Mouse (Mus musculus): ENCODE measurements around the gene Pom121. TPM values are rescaled to one million over a fixed set of nuclear protein-coding genes. Genes with fewer than 3 reads are reported as not detected.
A peak's percentile ranks its signal among the peaks of the same experiment; 100 is the strongest.

The Pom121 gene
- polyA plus RNA-seq, 1 experiment: 26.9 TPM

DNA sequence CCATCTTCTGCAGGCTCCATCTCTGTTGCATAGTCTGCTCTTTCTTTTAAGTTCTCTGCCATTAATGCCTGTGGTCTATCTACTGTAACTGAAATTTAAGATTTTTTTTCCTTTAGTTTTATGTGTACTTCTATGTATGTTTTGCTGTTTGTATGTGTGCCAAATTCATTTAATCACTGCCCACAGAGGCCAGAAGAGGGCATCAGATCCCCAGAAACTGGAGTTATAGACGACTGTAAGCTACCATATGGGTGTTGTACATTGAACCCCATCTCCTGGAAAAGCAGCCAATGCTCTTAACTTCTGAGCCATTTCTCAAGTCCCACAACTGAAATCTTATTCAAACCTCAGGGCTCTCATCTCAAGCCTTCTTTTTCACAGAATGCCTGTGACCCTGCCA is 47.9 kb downstream of the Pom121 start:
- H3K4me3 ChIP-seq (ENCODE audit: insufficient read depth, poor library complexity, severe bottlenecking): no peak overlapping the region
- TF ChIP-seq MYOD1 (IDR thresholded peaks at IDR 0.05; ENCODE audit: control insufficient read depth, insufficient read length, low read depth): no peak
- peaks cover 70% of the 10 kb centered on the region for H3K27me3 ChIP-seq (ENCODE audit: control insufficient read depth, insufficient read depth, insufficient read length)
- no peaks in the 10 kb centered on the region for H3K79me3 ChIP-seq (ENCODE audit: low read depth)
- H3K36me3 ChIP-seq (ENCODE audit: control insufficient read depth, insufficient read depth): no peaks in the 10 kb centered on the region
- no peak overlapping the region for H3ac ChIP-seq (ENCODE audit: control insufficient read depth, insufficient read length, low read depth)
- H3K79me2 ChIP-seq (ENCODE audit: control insufficient read depth, insufficient read depth): no peaks in the 10 kb centered on the region

DNA sequence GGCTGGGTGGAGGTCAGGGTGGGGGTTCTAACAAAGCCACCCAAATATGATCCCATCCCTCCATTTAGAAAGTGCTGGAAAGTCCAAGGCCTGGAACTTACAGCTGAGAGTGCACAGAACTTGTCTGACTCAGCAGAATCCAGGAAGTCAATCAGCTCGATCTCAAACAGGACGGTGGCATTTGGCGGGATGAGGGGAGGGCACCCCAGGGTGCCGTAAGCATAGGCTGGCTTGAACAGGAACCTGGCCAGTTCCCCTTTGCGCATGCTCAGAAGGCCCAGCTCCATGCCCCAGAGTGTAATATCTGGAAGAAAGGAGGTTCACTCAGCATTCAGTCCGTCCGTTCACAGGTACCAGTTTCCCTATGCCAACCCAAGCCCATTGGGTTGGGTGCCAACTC is 48.4 kb downstream of the Pom121 start:
- Histone ChIP-seq H3K27me3 (ENCODE audit: control insufficient read depth, insufficient read depth, insufficient read length) (peaks cover 74% of the 10 kb centered on the region), H3K4me3 (ENCODE audit: insufficient read depth, poor library complexity, severe bottlenecking) (no peak overlapping the region), H3K79me3 (ENCODE audit: low read depth) (no peaks in the 10 kb centered on the region), H3ac (ENCODE audit: control insufficient read depth, insufficient read length, low read depth) (no peak overlapping the region), H3K79me2 (ENCODE audit: control insufficient read depth, insufficient read depth) (no peaks in the 10 kb centered on the region), H3K36me3 (ENCODE audit: control insufficient read depth, insufficient read depth) (no peaks in the 10 kb centered on the region)
- TF ChIP-seq USF1 (IDR thresholded peaks at IDR 0.05; ENCODE audit: low read depth): no peak
- no peak for TF ChIP-seq FOSL1 (IDR thresholded peaks at IDR 0.05; ENCODE audit: insufficient read depth, low read length, poor library complexity, severe bottlenecking)
- TF ChIP-seq MYOD1 (IDR thresholded peaks at IDR 0.05; ENCODE audit: control insufficient read depth, insufficient read length, low read depth): no peak
- no peak for TF ChIP-seq CEBPB (IDR thresholded peaks at IDR 0.05; ENCODE audit: low read depth)
- TF ChIP-seq MAX (IDR thresholded peaks at IDR 0.05): no peak
- TF ChIP-seq MYOG (IDR thresholded peaks at IDR 0.05; ENCODE audit: control insufficient read depth, extremely low read depth, insufficient read length): no peak
- TF ChIP-seq CTCF (IDR thresholded peaks at IDR 0.05; ENCODE audit: control insufficient read depth, insufficient read depth, insufficient read length): no peak

DNA sequence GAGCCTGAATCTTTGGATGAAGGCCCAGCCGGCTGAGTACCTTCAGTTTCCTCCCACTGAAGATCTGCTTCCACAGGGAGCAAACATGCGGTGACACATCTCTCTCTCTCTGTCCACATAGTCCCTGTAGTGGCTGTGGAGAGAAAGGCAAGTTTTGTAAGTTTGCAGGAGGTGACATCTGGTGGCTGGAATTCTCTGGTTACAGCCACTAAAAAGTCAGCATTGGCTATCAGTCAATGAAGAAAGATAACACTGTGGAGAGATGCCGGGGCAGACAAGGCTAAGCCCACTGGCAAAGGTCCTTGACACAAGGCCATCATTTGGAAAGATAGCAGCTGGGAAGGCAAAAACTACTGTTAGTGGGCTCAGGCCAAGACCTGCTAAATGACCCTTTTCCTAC is 56.8 kb downstream of the Pom121 start:
- no peak overlapping the region for H3K4me3 ChIP-seq (ENCODE audit: insufficient read depth, poor library complexity, severe bottlenecking)
- no peak overlapping the region for H3ac ChIP-seq (ENCODE audit: control insufficient read depth, insufficient read length, low read depth)
- no peaks in the 10 kb centered on the region for H3K36me3 ChIP-seq (ENCODE audit: control insufficient read depth, insufficient read depth)
- TF ChIP-seq USF1 (IDR thresholded peaks at IDR 0.05; ENCODE audit: low read depth) (no peak), MAX (IDR thresholded peaks at IDR 0.05) (no peak), MYOD1 (IDR thresholded peaks at IDR 0.05; ENCODE audit: control insufficient read depth, insufficient read length, low read depth) (no peak), CEBPB (IDR thresholded peaks at IDR 0.05; ENCODE audit: low read depth) (no peak), CTCF (IDR thresholded peaks at IDR 0.05; ENCODE audit: control insufficient read depth, insufficient read depth, insufficient read length) (no peak)
- H3K27me3 ChIP-seq (ENCODE audit: control insufficient read depth, insufficient read depth, insufficient read length): peaks cover 54% of the 10 kb centered on the region
- no peaks in the 10 kb centered on the region for H3K79me3 ChIP-seq (ENCODE audit: low read depth)
- no peaks in the 10 kb centered on the region for H3K79me2 ChIP-seq (ENCODE audit: control insufficient read depth, insufficient read depth)

DNA sequence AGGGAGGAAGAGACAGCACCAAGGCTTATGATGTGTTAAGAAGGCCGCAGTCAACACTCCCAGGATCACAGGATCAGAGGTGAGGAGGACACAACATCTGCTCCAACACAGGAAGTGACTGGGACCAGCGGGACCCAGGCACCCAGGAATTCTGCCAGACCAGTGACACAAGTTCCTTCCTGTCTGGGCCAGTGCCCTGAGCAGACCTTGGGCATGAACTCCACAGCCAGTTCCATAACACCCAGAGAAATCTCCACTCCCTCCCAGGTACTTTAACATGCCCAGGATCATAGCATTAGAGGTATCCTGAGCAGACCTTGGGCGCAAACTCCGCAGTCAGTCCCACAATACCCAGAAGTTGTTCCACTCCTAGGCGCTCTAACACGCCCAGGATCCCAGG is 63.2 kb downstream of the Pom121 start:
- peaks cover 19% of the 10 kb centered on the region for H3K27me3 ChIP-seq (ENCODE audit: control insufficient read depth, insufficient read depth, insufficient read length)
- no peaks in the 10 kb centered on the region for H3K79me3 ChIP-seq (ENCODE audit: low read depth)
- TF ChIP-seq CTCF (IDR thresholded peaks at IDR 0.05; ENCODE audit: control insufficient read depth, insufficient read depth, insufficient read length) (no peak), MYOD1 (IDR thresholded peaks at IDR 0.05; ENCODE audit: control insufficient read depth, insufficient read length, low read depth) (no peak)
- H3K36me3 ChIP-seq (ENCODE audit: control insufficient read depth, insufficient read depth): no peaks in the 10 kb centered on the region
- H3K79me2 ChIP-seq (ENCODE audit: control insufficient read depth, insufficient read depth): no peaks in the 10 kb centered on the region
- no peak overlapping the region for H3K4me3 ChIP-seq (ENCODE audit: insufficient read depth, poor library complexity, severe bottlenecking)
- H3ac ChIP-seq (ENCODE audit: control insufficient read depth, insufficient read length, low read depth): no peak overlapping the region

DNA sequence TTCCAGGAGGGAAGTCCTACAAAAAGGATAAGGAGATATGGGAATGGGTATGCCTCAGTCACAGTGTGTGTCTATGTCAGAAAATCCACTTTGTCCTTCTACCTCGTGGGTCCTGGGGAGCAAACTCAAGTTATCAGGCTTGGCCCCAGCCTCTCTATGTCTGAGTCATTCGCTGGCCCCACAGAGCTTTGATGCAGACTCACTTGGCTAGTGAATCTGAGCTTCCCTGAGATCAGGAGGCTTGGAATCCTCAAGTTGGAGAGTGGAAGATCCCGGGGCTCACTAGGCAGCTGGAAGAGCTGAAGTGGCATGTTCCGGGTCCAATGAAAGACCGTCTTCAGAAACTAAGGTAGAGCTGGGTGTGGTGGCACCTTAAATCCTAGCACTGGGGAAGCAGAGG is 64.1 kb downstream of the Pom121 start:
- Histone ChIP-seq H3K79me2 (ENCODE audit: control insufficient read depth, insufficient read depth) (no peaks in the 10 kb centered on the region), H3K79me3 (ENCODE audit: low read depth) (no peaks in the 10 kb centered on the region), H3K36me3 (ENCODE audit: control insufficient read depth, insufficient read depth) (no peaks in the 10 kb centered on the region), H3K27me3 (ENCODE audit: control insufficient read depth, insufficient read depth, insufficient read length) (peaks cover 21% of the 10 kb centered on the region), H3ac (ENCODE audit: control insufficient read depth, insufficient read length, low read depth) (no peak overlapping the region), H3K4me3 (ENCODE audit: insufficient read depth, poor library complexity, severe bottlenecking) (no peak overlapping the region)
- TF ChIP-seq CTCF (IDR thresholded peaks at IDR 0.05; ENCODE audit: control insufficient read depth, insufficient read depth, insufficient read length) (no peak), MYOG (IDR thresholded peaks at IDR 0.05; ENCODE audit: control insufficient read depth, extremely low read depth, insufficient read length) (no peak), MYOD1 (IDR thresholded peaks at IDR 0.05; ENCODE audit: control insufficient read depth, insufficient read length, low read depth) (no peak), FOSL1 (IDR thresholded peaks at IDR 0.05; ENCODE audit: insufficient read depth, low read length, poor library complexity, severe bottlenecking) (no peak), USF1 (IDR thresholded peaks at IDR 0.05; ENCODE audit: low read depth) (no peak), CEBPB (IDR thresholded peaks at IDR 0.05; ENCODE audit: low read depth) (no peak), MAX (IDR thresholded peaks at IDR 0.05) (no peak)

DNA sequence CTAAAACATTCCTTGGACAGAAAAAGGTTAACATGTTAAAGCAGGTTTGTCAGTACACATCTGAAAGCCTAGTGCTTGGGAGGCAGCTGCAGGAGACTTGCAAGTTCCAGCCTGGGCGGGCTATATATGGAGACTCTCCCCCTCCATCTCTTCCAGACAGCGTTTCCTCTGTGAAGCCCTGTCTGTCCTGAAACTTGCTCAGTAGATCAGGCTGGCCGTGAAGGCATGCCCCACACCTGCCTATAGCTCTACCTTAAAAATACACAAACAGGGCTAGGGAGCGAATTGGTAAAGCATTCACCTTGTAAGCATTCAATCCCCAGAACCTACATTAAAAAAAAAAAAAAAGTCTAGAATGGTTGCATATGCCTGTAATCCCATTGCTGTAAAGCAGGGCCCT is 64.9 kb downstream of the Pom121 start:
- Histone ChIP-seq H3ac (ENCODE audit: control insufficient read depth, insufficient read length, low read depth) (no peak overlapping the region), H3K27me3 (ENCODE audit: control insufficient read depth, insufficient read depth, insufficient read length) (peaks cover 23% of the 10 kb centered on the region), H3K79me3 (ENCODE audit: low read depth) (no peaks in the 10 kb centered on the region), H3K4me3 (ENCODE audit: insufficient read depth, poor library complexity, severe bottlenecking) (no peak overlapping the region), H3K36me3 (ENCODE audit: control insufficient read depth, insufficient read depth) (no peaks in the 10 kb centered on the region), H3K79me2 (ENCODE audit: control insufficient read depth, insufficient read depth) (no peaks in the 10 kb centered on the region)
- TF ChIP-seq MYOG (IDR thresholded peaks at IDR 0.05; ENCODE audit: control insufficient read depth, extremely low read depth, insufficient read length): no peak
- no peak for TF ChIP-seq CEBPB (IDR thresholded peaks at IDR 0.05; ENCODE audit: low read depth)
- no peak for TF ChIP-seq MAX (IDR thresholded peaks at IDR 0.05)
- no peak for TF ChIP-seq FOSL1 (IDR thresholded peaks at IDR 0.05; ENCODE audit: insufficient read depth, low read length, poor library complexity, severe bottlenecking)
- no peak for TF ChIP-seq CTCF (IDR thresholded peaks at IDR 0.05; ENCODE audit: control insufficient read depth, insufficient read depth, insufficient read length)
- TF ChIP-seq MYOD1 (IDR thresholded peaks at IDR 0.05; ENCODE audit: control insufficient read depth, insufficient read length, low read depth): no peak
- TF ChIP-seq USF1 (IDR thresholded peaks at IDR 0.05; ENCODE audit: low read depth): no peak

Small RNA genes lying within 50 kb of the gene (microRNA-seq; reads per million reads assigned to microRNA genes)
- 1.8 reads per million, percentile 38 among the genes with 10 or more reads in this experiment for gene Mir7033 (ENCODE audit: borderline microRNAs expressed)

Other genes with a start within 250 kb of the Pom121 start
- gene Tbl2, start 244.9 kb downstream of the Pom121 start, polyA plus RNA-seq (2012; fragmentation: generic; extraction: Trizol): 17.0 TPM
- gene Bcl7b, start 226.3 kb downstream of the Pom121 start, polyA plus RNA-seq (2012; fragmentation: generic; extraction: Trizol): 50.3 TPM
- gene Baz1b, start 207.3 kb downstream of the Pom121 start, polyA plus RNA-seq (2012; fragmentation: generic; extraction: Trizol): 39.9 TPM
- 0.89 TPM for gene Fzd9, start 143.3 kb downstream of the Pom121 start, polyA plus RNA-seq (2012; fragmentation: generic; extraction: Trizol)
- not detected for gene Fkbp6, start 44.5 kb downstream of the Pom121 start, polyA plus RNA-seq (2012; fragmentation: generic; extraction: Trizol)
- not detected for gene Trim50, start 41.3 kb downstream of the Pom121 start, polyA plus RNA-seq (2012; fragmentation: generic; extraction: Trizol)
- gene Nsun5, start 24.6 kb downstream of the Pom121 start, polyA plus RNA-seq (2012; fragmentation: generic; extraction: Trizol): 33.0 TPM
- 38.2 TPM for gene Hip1, start 150.6 kb upstream of the Pom121 start, polyA plus RNA-seq (2012; fragmentation: generic; extraction: Trizol)
- gene Ccl26, start 169.0 kb upstream of the Pom121 start, polyA plus RNA-seq (2012; fragmentation: generic; extraction: Trizol): not detected
- not detected for gene Ccl24, start 178.5 kb upstream of the Pom121 start, polyA plus RNA-seq (2012; fragmentation: generic; extraction: Trizol)
- gene Rhbdd2, start 238.1 kb upstream of the Pom121 start, polyA plus RNA-seq (2012; fragmentation: generic; extraction: Trizol): 16.7 TPM

Measured in C2C12 (cell line).